Mouse (Mus musculus): ENCODE measurements around the gene Gm15517. TPM values are rescaled to one million over a fixed set of nuclear protein-coding genes. Genes with fewer than 3 reads are reported as not detected.
"Not testable (repeated sequence)": the region's sequence is repeated elsewhere in the genome, so short reads cannot be mapped to it uniquely, and the experiment has no call there.

Gene Gm15517
- not detected in 2 replicates for polyA plus RNA-seq (2012; rRNA removed)

DNA sequence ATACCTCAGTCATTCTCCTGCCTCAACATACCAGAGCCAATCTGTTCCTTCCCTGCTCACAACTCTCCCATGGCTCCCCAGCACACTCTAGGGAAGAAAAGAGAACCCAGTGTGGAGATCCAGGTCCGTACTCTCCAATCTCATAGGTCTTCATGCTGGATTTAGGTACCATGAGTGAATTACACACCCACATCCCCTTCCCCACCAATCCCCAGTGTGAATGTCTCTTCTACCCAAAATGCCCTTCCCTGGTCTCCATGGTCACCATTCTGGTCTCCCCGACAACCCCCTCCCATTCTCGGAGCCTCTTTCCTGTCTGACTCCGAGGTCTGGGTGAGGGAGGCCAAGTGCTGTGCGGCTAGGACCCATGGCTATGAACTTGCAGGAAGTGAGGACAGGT, at the start of gene Gm15517:
Gene Gm15517 (plus strand): TSS at position 301 of the 400 bp plus-strand sequence.
- H3K27me3 ChIP-seq (ENCODE audit: control insufficient read depth, insufficient read depth, low read length) = no peaks in the 10 kb centered on the region
- no peak for TF ChIP-seq POLR2A (IDR thresholded peaks at IDR 0.05; ENCODE audit: low read depth, low read length)
- no peak for TF ChIP-seq CTCF (IDR thresholded peaks at IDR 0.05; ENCODE audit: extremely low read depth, insufficient read depth, insufficient read length, insufficient replicate concordance)

DNA sequence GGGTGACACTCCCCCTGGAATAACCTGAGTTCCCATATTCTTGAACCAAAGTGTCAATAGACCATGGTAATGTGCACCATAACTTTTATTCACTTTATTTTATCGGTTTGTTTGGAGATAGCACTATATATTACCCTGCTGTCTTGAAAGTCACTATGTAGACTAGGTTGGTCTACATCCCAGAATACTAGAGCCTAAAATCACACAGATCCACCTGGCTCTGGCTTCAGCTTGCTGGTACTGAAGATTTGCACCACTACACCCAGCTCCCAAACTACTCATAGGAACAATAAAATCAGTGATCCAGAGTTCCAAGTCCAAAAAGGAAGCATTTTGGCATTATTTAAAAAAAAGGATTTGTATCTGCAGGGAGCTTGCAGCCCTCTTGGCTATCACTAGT, 45.6 kb upstream of the Gm15517 start, which contains the start of gene Klk1b5:
Gene Klk1b5 (plus strand): TSS at position 301 of the 400 bp plus-strand sequence.
- TF ChIP-seq POLR2A (IDR thresholded peaks at IDR 0.05; ENCODE audit: low read depth, low read length) (no peak), CTCF (IDR thresholded peaks at IDR 0.05; ENCODE audit: extremely low read depth, insufficient read depth, insufficient read length, insufficient replicate concordance) (no peak)
- Histone ChIP-seq H3K27me3 (ENCODE audit: control insufficient read depth, insufficient read depth, low read length) (no peaks in the 10 kb centered on the region), H3K4me1 (ENCODE audit: control insufficient read depth, insufficient read depth, insufficient read length) (no peaks in the 10 kb centered on the region), H3K4me3 (ENCODE audit: extremely low read depth, insufficient read depth, insufficient read length) (no peak within 1 kb of the TSS), H3K36me3 (ENCODE audit: control insufficient read depth, insufficient read depth, low read length) (no peaks in the 10 kb centered on the region), H3K27ac (ENCODE audit: insufficient read depth, low read length) (no peak within 1 kb of the TSS)
- WGBS = 85% methylated on average over 1 of the region's 1 CpGs
- no peak for DNase-seq (ENCODE audit: low read depth in 1 of 2, low spot score in 2 of 2)

More for the DNA sequence above, at the start of gene Gm15517:
- Histone ChIP-seq H3K4me1 (ENCODE audit: control insufficient read depth, insufficient read depth, insufficient read length) (no peaks in the 10 kb centered on the region), H3K27ac (ENCODE audit: insufficient read depth, low read length) (no peak within 1 kb of the TSS), H3K4me3 (ENCODE audit: extremely low read depth, insufficient read depth, insufficient read length) (no peak within 1 kb of the TSS), H3K36me3 (ENCODE audit: control insufficient read depth, insufficient read depth, low read length) (no peaks in the 10 kb centered on the region)
- DNase-seq (ENCODE audit: low read depth in 1 of 2, low spot score in 2 of 2) = no peak
- WGBS = 44% methylated on average over 5 of the region's 5 CpGs

DNA sequence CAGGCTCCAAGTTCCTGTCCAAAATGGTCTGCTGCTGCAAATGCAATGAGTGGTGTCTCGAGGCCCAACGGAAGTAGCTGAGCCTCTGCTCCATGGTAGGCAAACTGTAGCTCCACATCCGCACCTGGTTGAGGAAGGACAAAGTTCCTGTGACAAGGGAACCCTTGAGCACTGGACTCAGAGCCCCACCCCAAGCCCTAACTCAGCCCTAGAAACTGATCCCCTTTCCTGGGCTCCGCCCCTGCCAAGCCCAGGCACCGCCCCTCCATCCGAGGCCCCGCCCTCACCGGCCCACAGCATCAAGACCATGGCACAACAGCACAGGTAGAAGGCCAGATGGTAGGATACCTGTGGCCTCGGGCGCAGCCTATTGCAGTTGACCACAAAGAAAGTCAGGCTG, 39.6 kb upstream of the Gm15517 start:
- WGBS = 65% methylated on average over 8 of the region's 10 CpGs
- not testable (repeated sequence) for H3K27me3 ChIP-seq (ENCODE audit: control insufficient read depth, insufficient read depth, low read length); DNase-seq (ENCODE audit: low read depth in 1 of 2, low spot score in 2 of 2); H3K4me1 ChIP-seq (ENCODE audit: control insufficient read depth, insufficient read depth, insufficient read length); H3K27ac ChIP-seq (ENCODE audit: insufficient read depth, low read length); H3K36me3 ChIP-seq (ENCODE audit: control insufficient read depth, insufficient read depth, low read length); H3K4me3 ChIP-seq (ENCODE audit: extremely low read depth, insufficient read depth, insufficient read length)

DNA sequence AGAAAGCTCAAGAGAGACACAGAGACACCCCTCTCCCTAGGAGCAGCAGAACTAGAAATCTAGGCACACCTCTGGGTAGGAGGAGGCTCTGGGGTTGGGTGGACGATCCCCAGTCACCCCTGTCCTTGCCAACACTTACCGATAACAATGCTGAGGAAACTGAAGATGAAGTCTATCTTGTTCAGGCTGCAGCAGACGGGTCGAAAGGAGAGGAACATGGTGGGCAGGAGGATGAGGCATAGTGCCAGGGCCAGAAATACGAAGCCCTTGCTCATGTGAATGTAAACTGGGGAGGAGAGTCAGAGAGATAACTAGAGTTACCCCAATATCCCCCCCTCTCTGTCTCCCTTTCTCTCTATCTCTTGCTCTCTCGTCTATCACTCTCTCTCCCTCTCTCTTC, 38.9 kb upstream of the Gm15517 start:
- DNase-seq (ENCODE audit: low read depth in 1 of 2, low spot score in 2 of 2); H3K36me3 ChIP-seq (ENCODE audit: control insufficient read depth, insufficient read depth, low read length); H3K27ac ChIP-seq (ENCODE audit: insufficient read depth, low read length); H3K4me3 ChIP-seq (ENCODE audit: extremely low read depth, insufficient read depth, insufficient read length); H3K4me1 ChIP-seq (ENCODE audit: control insufficient read depth, insufficient read depth, insufficient read length); H3K27me3 ChIP-seq (ENCODE audit: control insufficient read depth, insufficient read depth, low read length): not testable (repeated sequence)
- 80% methylated on average over 6 of the region's 6 CpGs for WGBS

DNA sequence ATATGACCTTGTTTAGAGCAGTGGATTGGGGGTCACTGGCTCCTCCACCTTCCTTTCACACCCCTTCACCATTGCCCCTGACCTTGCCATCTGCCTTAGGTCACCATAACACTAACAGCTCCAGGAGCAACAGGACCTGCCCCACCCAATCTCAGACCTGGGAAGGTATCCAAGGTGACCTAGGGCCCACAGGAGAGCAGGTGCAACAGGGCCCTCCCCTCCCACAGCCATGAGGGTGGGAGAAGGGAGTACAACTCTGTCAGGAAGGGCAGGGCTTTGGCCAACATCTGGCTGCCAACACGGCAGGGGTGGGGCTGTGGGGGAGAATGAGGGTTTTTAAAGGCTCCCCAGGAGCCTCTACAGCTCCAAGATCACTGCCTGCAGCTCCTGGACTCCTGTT, 36.2 kb upstream of the Gm15517 start, which contains the start of gene Klk1:
Gene Klk1 (plus strand): TSS at position 285 of the 400 bp plus-strand sequence.
- DNase-seq (ENCODE audit: low read depth in 1 of 2, low spot score in 2 of 2) = no peak
- TF ChIP-seq POLR2A (IDR thresholded peaks at IDR 0.05; ENCODE audit: low read depth, low read length) (no peak), CTCF (IDR thresholded peaks at IDR 0.05; ENCODE audit: extremely low read depth, insufficient read depth, insufficient read length, insufficient replicate concordance) (no peak)
- Histone ChIP-seq H3K36me3 (ENCODE audit: control insufficient read depth, insufficient read depth, low read length) (no peaks in the 10 kb centered on the region), H3K27me3 (ENCODE audit: control insufficient read depth, insufficient read depth, low read length) (no peaks in the 10 kb centered on the region; the same call in 1 of the 2 replicates), H3K27ac (ENCODE audit: insufficient read depth, low read length) (no peak within 1 kb of the TSS), H3K4me1 (ENCODE audit: control insufficient read depth, insufficient read depth, insufficient read length) (no peaks in the 10 kb centered on the region), H3K4me3 (ENCODE audit: extremely low read depth, insufficient read depth, insufficient read length) (no peak within 1 kb of the TSS)
- WGBS = 17% methylated on average over 1 of the region's 1 CpGs

DNA sequence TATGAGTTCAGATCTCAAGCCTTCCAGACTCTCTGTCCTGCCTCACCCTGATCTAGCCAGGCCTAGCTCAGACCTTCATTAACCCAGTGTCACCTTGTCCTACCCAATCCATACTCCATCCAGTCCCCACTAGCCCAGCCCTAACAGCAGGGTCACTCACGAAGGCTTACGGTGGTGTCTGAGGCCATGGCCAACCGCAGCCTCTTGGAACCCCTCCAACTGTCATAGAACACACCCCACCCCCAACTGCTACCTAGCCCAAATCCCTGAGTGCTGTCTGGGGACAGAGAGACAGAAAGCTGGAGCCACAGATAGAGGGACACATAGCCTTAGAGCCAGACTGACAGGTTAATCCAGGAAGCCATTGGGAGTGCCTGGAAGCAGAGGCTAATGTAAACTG, 25.3 kb upstream of the Gm15517 start, which contains the start of gene Gm36864:
Gene Gm36864 (plus strand): TSS at position 269 of the 400 bp plus-strand sequence.
- no peaks in the 10 kb centered on the region for H3K4me1 ChIP-seq (ENCODE audit: control insufficient read depth, insufficient read depth, insufficient read length)
- TF ChIP-seq CTCF (IDR thresholded peaks at IDR 0.05; ENCODE audit: extremely low read depth, insufficient read depth, insufficient read length, insufficient replicate concordance) (no peak), POLR2A (IDR thresholded peaks at IDR 0.05; ENCODE audit: low read depth, low read length) (no peak)
- H3K27ac ChIP-seq (ENCODE audit: insufficient read depth, low read length) = no peak within 1 kb of the TSS
- no peak within 1 kb of the TSS for H3K4me3 ChIP-seq (ENCODE audit: extremely low read depth, insufficient read depth, insufficient read length)
- 57% methylated on average over 3 of the region's 3 CpGs for WGBS
- no peak for DNase-seq (ENCODE audit: low read depth in 1 of 2, low spot score in 2 of 2)
- H3K36me3 ChIP-seq (ENCODE audit: control insufficient read depth, insufficient read depth, low read length) = no peaks in the 10 kb centered on the region
- no peaks in the 10 kb centered on the region for H3K27me3 ChIP-seq (ENCODE audit: control insufficient read depth, insufficient read depth, low read length)

DNA sequence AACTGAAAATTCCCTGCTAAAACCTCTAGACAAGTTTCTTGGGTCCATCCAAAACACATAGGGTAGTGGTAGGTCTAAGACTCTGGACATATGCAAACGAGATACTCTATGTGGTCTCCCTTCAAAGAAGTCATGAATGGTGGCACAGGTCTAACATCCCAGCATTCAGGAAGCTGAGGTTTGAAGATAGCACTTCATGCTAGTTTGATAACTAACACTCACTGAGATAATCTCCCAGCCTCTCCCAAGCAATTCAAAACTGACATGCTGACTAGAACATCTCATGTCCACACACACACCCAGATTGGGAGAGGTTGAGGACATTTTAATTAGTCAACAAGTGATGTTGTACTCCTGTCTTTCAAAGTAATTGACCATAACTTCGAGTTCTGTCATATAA, 21.3 kb upstream of the Gm15517 start:
- DNase-seq (ENCODE audit: low read depth in 1 of 2, low spot score in 2 of 2) = no peak
- no peaks in the 10 kb centered on the region for H3K36me3 ChIP-seq (ENCODE audit: control insufficient read depth, insufficient read depth, low read length)
- H3K4me3 ChIP-seq (ENCODE audit: extremely low read depth, insufficient read depth, insufficient read length) = no peak overlapping the region
- TF ChIP-seq CTCF (IDR thresholded peaks at IDR 0.05; ENCODE audit: extremely low read depth, insufficient read depth, insufficient read length, insufficient replicate concordance) (no peak), POLR2A (IDR thresholded peaks at IDR 0.05; ENCODE audit: low read depth, low read length) (no peak)
- no peaks in the 10 kb centered on the region for H3K27me3 ChIP-seq (ENCODE audit: control insufficient read depth, insufficient read depth, low read length)
- 49% methylated on average over 2 of the region's 2 CpGs for WGBS
- H3K27ac ChIP-seq (ENCODE audit: insufficient read depth, low read length) = no peak overlapping the region
- H3K4me1 ChIP-seq (ENCODE audit: control insufficient read depth, insufficient read depth, insufficient read length) = no peaks in the 10 kb centered on the region

Measured in spleen, adult 2 months (tissue).